Comparison of ENCODE assay signal across 7 mouse cellular contexts in genomic region chr11:58307411-58308080, GRCm38 (mm10). TPM values are rescaled to one million over a fixed set of nuclear protein-coding genes. Genes with fewer than 3 reads are reported as not detected.
DNase-seq lines count a peak whose midpoint lies in the region; ATAC-seq and TF ChIP-seq lines count a peak whose summit lies in the region.

No protein-coding gene starts in this region.

- H3K36me3 ChIP-seq in hindbrain, embryonic 12.5 days, result peaks cover 17% of the 10 kb centered on the region

- intact Hi-C loops in left cerebral cortex, postnatal 25 days (cut with DNase I), result no loop called here

- no peaks in the 10 kb centered on the region for H3K9me3 ChIP-seq in hindbrain, embryonic 12.5 days (replicated peaks)

- H3K9ac ChIP-seq in hindbrain, embryonic 12.5 days, result peak overlapping the region; percentile 74

- 0 out of 2 replicates have a peak, but pooled peaks have one; percentile 3 for TF ChIP-seq CTCF in cerebellum, adult 2 months (IDR thresholded peaks at IDR 0.05; ENCODE audit: borderline replicate concordance, insufficient read depth, low read depth, low read length)

- no peaks in the 10 kb centered on the region for H3K4me1 ChIP-seq in cerebellum, adult 2 months (ENCODE audit: control insufficient read depth, insufficient read depth, low read length)
- H3K4me1 ChIP-seq in hindbrain, embryonic 12.5 days, result peaks cover 18% of the 10 kb centered on the region

- WGBS in cerebellum, adult 2 months, result under 1% methylated on average over 42 of the region's 42 CpGs
- under 1% methylated on average over 42 of the region's 42 CpGs for WGBS in hindbrain, embryonic 12.5 days

- peak overlapping the region; percentile 70 for H3K4me2 ChIP-seq in hindbrain, embryonic 12.5 days (replicated peaks)

- H3K4me3 ChIP-seq in cerebellum, adult 2 months (replicated peaks; ENCODE audit: insufficient read depth, low read depth, low read length), result peak overlapping the region; percentile 72
- peak overlapping the region; percentile 45 for H3K4me3 ChIP-seq in hindbrain, embryonic 12.5 days

- H3K27ac ChIP-seq in cerebellum, adult 2 months (ENCODE audit: insufficient read depth, low read length), result peak overlapping the region; percentile 43; the same call in 1 of the 2 replicates
- H3K27ac ChIP-seq in hindbrain, embryonic 12.5 days, result peak overlapping the region; percentile 71

- H3K27me3 ChIP-seq in cerebellum, adult 2 months (ENCODE audit: control insufficient read depth, insufficient read depth, low read length), result no peaks in the 10 kb centered on the region
- 0 out of 2 replicates have a peak, but pooled peaks cover 4% of the 10 kb centered on the region for H3K27me3 ChIP-seq in hindbrain, embryonic 12.5 days

- DNase-seq in Muller cell, postnatal 12 days (ENCODE audit: inconsistent ontology term), result peak; percentile 58
- DNase-seq in cerebellum, adult 2 months, result peak; percentile 64 to 71
- DNase-seq in forelimb bud, embryonic 11.5 days (ENCODE audit: low read depth, low spot score), result peak; percentile 55
- peak; percentile 51 to 57 for DNase-seq in left cerebral cortex, postnatal 25 days (ENCODE audit: low spot score in 2 of 2)
- DNase-seq in right cerebral cortex, postnatal 4 days, result peak; percentile 56

- ATAC-seq in hindbrain, embryonic 12.5 days (ENCODE audit: low FRiP score), result peak; percentile 71
- peak; percentile 69 for ATAC-seq in megakaryocyte progenitor cell, adult 5-6 weeks (replicated peaks; ENCODE audit: poor library complexity)

- TF ChIP-seq POLR2A in cerebellum, adult 2 months (IDR thresholded peaks at IDR 0.05; ENCODE audit: borderline replicate concordance, insufficient read depth, low read length), result no peak

RNA-seq across cellular contexts. Expression of gene Zfp692, which starts 0.7 kb away (rescaled TPM):
- polyA plus RNA-seq in cerebellum, adult 2 months (2012; rRNA removed), result 74.5 and 81.1 TPM in 2 replicates
- 24.1 and 24.5 TPM in 2 replicates for polyA plus RNA-seq in hindbrain, embryonic 12.5 days (2016; fragmentation: Nextera tagmentation; extraction: Ambion mirVana)
- 10 to 100 TPM; 20.9 to 24.2 TPM for total RNA-seq in left cerebral cortex, postnatal 25 days (2021)
- total RNA-seq in megakaryocyte progenitor cell, adult 5-6 weeks (2015), result 22.7 and 27.3 TPM in 2 replicates
- total RNA-seq in megakaryocyte progenitor cell, adult 5-6 weeks (2017), result 33.0 and 36.8 TPM in 2 replicates

RNA-seq across cellular contexts. Expression of gene Zfp672, which starts 22.6 kb away (rescaled TPM):
- 45.5 and 45.9 TPM in 2 replicates for polyA plus RNA-seq in cerebellum, adult 2 months (2012; rRNA removed)
- 34.1 and 39.4 TPM in 2 replicates for polyA plus RNA-seq in hindbrain, embryonic 12.5 days (2016; fragmentation: Nextera tagmentation; extraction: Ambion mirVana)
- total RNA-seq in left cerebral cortex, postnatal 25 days (2021), result 10 to 100 TPM; 47.2 to 52.2 TPM
- 31.0 and 31.6 TPM in 2 replicates for total RNA-seq in megakaryocyte progenitor cell, adult 5-6 weeks (2015)
- 23.2 and 26.4 TPM in 2 replicates for total RNA-seq in megakaryocyte progenitor cell, adult 5-6 weeks (2017)

RNA-seq across cellular contexts. Expression of gene Sh3bp5l, which starts 23.0 kb away (rescaled TPM):
- polyA plus RNA-seq in cerebellum, adult 2 months (2012; rRNA removed), result 63.3 and 64.5 TPM in 2 replicates
- polyA plus RNA-seq in hindbrain, embryonic 12.5 days (2016; fragmentation: Nextera tagmentation; extraction: Ambion mirVana), result 49.1 and 50.7 TPM in 2 replicates
- total RNA-seq in left cerebral cortex, postnatal 25 days (2021), result 10 to 100 TPM; 62.2 to 62.5 TPM
- 2.5 and 4.1 TPM in 2 replicates for total RNA-seq in megakaryocyte progenitor cell, adult 5-6 weeks (2015)
- total RNA-seq in megakaryocyte progenitor cell, adult 5-6 weeks (2017), result 12.8 and 31.6 TPM in 2 replicates

RNA-seq across cellular contexts. Expression of gene 4930438A08Rik, which starts 32.9 kb away (rescaled TPM):
- polyA plus RNA-seq in cerebellum, adult 2 months (2012; rRNA removed), result 0.06 TPM in 1 of 2 replicates, not detected in the other
- polyA plus RNA-seq in hindbrain, embryonic 12.5 days (2016; fragmentation: Nextera tagmentation; extraction: Ambion mirVana), result 0.17 TPM in 1 of 2 replicates, not detected in the other
- not detected for total RNA-seq in left cerebral cortex, postnatal 25 days (2021)
- total RNA-seq in megakaryocyte progenitor cell, adult 5-6 weeks (2015), result 5.2 and 6.5 TPM in 2 replicates
- 6.4 and 13.3 TPM in 2 replicates for total RNA-seq in megakaryocyte progenitor cell, adult 5-6 weeks (2017)

Comparison
In these comparisons a context has a peak if more than half of its experiments do, and no peak if none do; other contexts are left out.
1. Peak in every context shown above with its lines: DNase-seq, ATAC-seq, H3K4me3 ChIP-seq and H3K27ac ChIP-seq.